Mouse (Mus musculus) liver, adult 2 months (tissue): Measurements from ENCODE around the gene Ptpn18. TPM values are rescaled to one million over a fixed set of nuclear protein-coding genes. Genes with fewer than 3 reads are reported as not detected.

ENCODE experiments used
- DNase-seq: peaks from one replicate; pipeline ENCODE4 v3.0.0-alpha.2; 2011; ENCODE audit warnings: low read depth, low spot score; ENCODE audit errors: extremely low read depth
- H3K27ac ChIP-seq: fragments of 200-500 bp; replicated peaks from 2 replicates; pipeline ENCODE4 v1.5.1; 2012; ENCODE audit warnings: low read depth, mild to moderate bottlenecking, control low read depth, inconsistent platforms, low read length; ENCODE audit not compliant: insufficient read depth
- H3K27me3 ChIP-seq: fragments of 200-500 bp; 2 replicates; pipeline ENCODE4 v1.6.1; 2012; ENCODE audit warnings: mild to moderate bottlenecking, moderate library complexity, low read length, inconsistent platforms; ENCODE audit not compliant: control insufficient read depth, insufficient read depth
- H3K36me3 ChIP-seq: fragments of 200-500 bp; 2 replicates; pipeline ENCODE4 v1.6.1; 2012; ENCODE audit warnings: low read length, inconsistent platforms; ENCODE audit not compliant: control insufficient read depth, insufficient read depth
- H3K4me1 ChIP-seq: fragments of 200-500 bp; 2 replicates; pipeline ENCODE4 v1.6.1; 2011; ENCODE audit warnings: low read length; ENCODE audit not compliant: control insufficient read depth, insufficient read depth
- H3K4me3 ChIP-seq: fragments of 200-500 bp; 2 replicates; pipeline ENCODE4 v1.5.1; 2011; ENCODE audit warnings: low read depth, mild to moderate bottlenecking, control low read depth, low read length, moderate library complexity; ENCODE audit not compliant: insufficient read depth
- H3K79me2 ChIP-seq: fragments of 200-500 bp; 2 replicates; pipeline ENCODE4 v1.6.1; 2012; ENCODE audit warnings: inconsistent platforms, mild to moderate bottlenecking, low read length, moderate library complexity; ENCODE audit not compliant: control insufficient read depth, insufficient read depth
- H3K9ac ChIP-seq: fragments of 200-500 bp; 2 replicates; pipeline ENCODE4 v1.6.1; 2012; ENCODE audit warnings: low read depth, mild to moderate bottlenecking, control low read depth, inconsistent platforms, low read length
- CTCF ChIP-seq: fragments of 200-500 bp; IDR thresholded peaks from 2 replicates; pipeline ENCODE4 v1.5.1; 2011; ENCODE audit warnings: low read depth, low read length, control low read depth
- POLR2A ChIP-seq: fragments of 200-500 bp; IDR thresholded peaks from 2 replicates; pipeline ENCODE4 v1.6.1; 2011; ENCODE audit warnings: low read length, control low read depth; ENCODE audit not compliant: insufficient read depth; ENCODE audit errors: extremely low read depth
- WGBS: fragments of 180-500 bp; shearing (Covaris S2); methylation state at CpG from one replicate; pipeline ENCODE4 v1.1.7; 2018; 5-methylcytosine and 5-hydroxymethylcytosine counted together
- polyA plus RNA-seq: library from polyadenylated mRNA; depleted of rRNA; stranded (reverse); fragments of >200 nt; gene quantifications from 2 replicates; pipeline ENCODE4 v1.2.3, GENCODE M21; 2012
- total RNA-seq: library from RNA; depleted of rRNA; stranded (reverse); fragments of >200 nt; gene quantifications from 2 replicates; pipeline ENCODE4 v1.2.3, GENCODE M21; 2014

Gene Ptpn18
- total and polyA plus RNA-seq, 2 experiments = 9.6 to 25.4 TPM

GRCm38 (mm10) chr1:34505307-34505706, 45.7 kb downstream of the Ptpn18 start:
- Histone ChIP-seq H3K4me1 (no peaks in the 10 kb centered on the region), H3K9ac (no peak overlapping the region), H3K27me3 (no peaks in the 10 kb centered on the region), H3K36me3 (no peaks in the 10 kb centered on the region), H3K4me3 (no peak overlapping the region), H3K79me2 (no peaks in the 10 kb centered on the region), H3K27ac (no peak overlapping the region)
- WGBS = 56% methylated on average over 7 of the region's 7 CpGs
- TF ChIP-seq CTCF = no peak
- no peak for TF ChIP-seq POLR2A
- DNase-seq = no peak

- H3K36me3 ChIP-seq = no peaks in the 10 kb centered on the region
- H3K27me3 ChIP-seq = no peaks in the 10 kb centered on the region
- no peak overlapping the region for H3K4me3 ChIP-seq
- no peaks in the 10 kb centered on the region for H3K79me2 ChIP-seq
- no peak overlapping the region for H3K9ac ChIP-seq
- no peak for DNase-seq
- WGBS = 74% methylated on average over 4 of the region's 4 CpGs
- no peak for TF ChIP-seq POLR2A
- no peak for TF ChIP-seq CTCF
- no peaks in the 10 kb centered on the region; the same call in 1 of the 2 replicates for H3K4me1 ChIP-seq
- H3K27ac ChIP-seq = no peak overlapping the region
Measured at GRCm38 (mm10) chr1:34505970-34506551, 46.5 kb downstream of the Ptpn18 start.

- no peak overlapping the region for H3K4me3 ChIP-seq
- WGBS = 89% methylated on average over 3 of the region's 3 CpGs
Measured at GRCm38 (mm10) chr1:34507986-34508385, 48.4 kb downstream of the Ptpn18 start.

GRCm38 (mm10) chr1:34510575-34510981, 51.0 kb downstream of the Ptpn18 start:
- Histone ChIP-seq H3K27me3 (no peaks in the 10 kb centered on the region), H3K27ac (no peak overlapping the region), H3K9ac (no peak overlapping the region), H3K79me2 (no peaks in the 10 kb centered on the region), H3K4me1 (no peaks in the 10 kb centered on the region; the same call in 1 of the 2 replicates), H3K36me3 (no peaks in the 10 kb centered on the region), H3K4me3 (no peak overlapping the region)
- 17% methylated on average over 7 of the region's 7 CpGs for WGBS
- TF ChIP-seq CTCF = no peak
- no peak for TF ChIP-seq POLR2A
- DNase-seq = no peak

More at GRCm38 (mm10) chr1:34507986-34508385, 48.4 kb downstream of the Ptpn18 start:
- Histone ChIP-seq H3K79me2 (no peaks in the 10 kb centered on the region), H3K4me1 (no peaks in the 10 kb centered on the region; the same call in 1 of the 2 replicates), H3K27me3 (no peaks in the 10 kb centered on the region), H3K36me3 (no peaks in the 10 kb centered on the region), H3K9ac (no peak overlapping the region), H3K27ac (no peak overlapping the region)
- TF ChIP-seq POLR2A = no peak
- TF ChIP-seq CTCF = no peak
- DNase-seq = no peak

GRCm38 (mm10) chr1:34511027-34511426, 51.5 kb downstream of the Ptpn18 start:
- Histone ChIP-seq H3K36me3 (no peaks in the 10 kb centered on the region), H3K9ac (no peak overlapping the region), H3K27me3 (no peaks in the 10 kb centered on the region), H3K79me2 (no peaks in the 10 kb centered on the region), H3K4me3 (no peak overlapping the region; the same call in 1 of the 2 replicates), H3K27ac (no peak overlapping the region), H3K4me1 (no peaks in the 10 kb centered on the region; the same call in 1 of the 2 replicates)
- DNase-seq = no peak
- peak; percentile 70 for TF ChIP-seq CTCF
- TF ChIP-seq POLR2A = no peak
- 10% methylated on average over 3 of the region's 3 CpGs for WGBS

GRCm38 (mm10) chr1:34513068-34513467, 53.5 kb downstream of the Ptpn18 start:
- WGBS = 85% methylated on average over 4 of the region's 4 CpGs
- Histone ChIP-seq H3K79me2 (no peaks in the 10 kb centered on the region), H3K4me3 (no peak overlapping the region), H3K9ac (no peak overlapping the region), H3K4me1 (no peaks in the 10 kb centered on the region; the same call in 1 of the 2 replicates), H3K36me3 (no peaks in the 10 kb centered on the region), H3K27ac (no peak overlapping the region), H3K27me3 (no peaks in the 10 kb centered on the region)
- TF ChIP-seq POLR2A (no peak), CTCF (no peak)
- DNase-seq = no peak
